Mouse (Mus musculus): Measurements from ENCODE around the gene Ccdc88a.

The Ccdc88a gene

DNA sequence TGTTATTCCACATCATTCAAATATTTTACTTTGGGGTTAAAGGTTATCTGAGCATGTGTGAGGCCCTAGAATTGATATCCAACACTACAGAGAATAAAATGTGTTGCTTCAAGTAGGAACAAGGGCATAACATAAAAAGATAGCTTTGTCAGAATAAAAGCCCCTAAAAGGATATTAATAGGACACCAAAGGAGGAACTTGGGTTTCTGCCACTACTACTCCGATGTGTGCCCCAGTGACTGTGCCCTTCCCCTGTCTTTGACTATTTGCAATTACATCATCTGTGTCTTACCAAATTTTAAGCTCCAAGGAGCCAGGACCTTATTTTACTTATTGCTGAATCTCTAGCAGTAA lies 175.9 kb downstream of the Ccdc88a start:
- DNase-seq = no peak
